Mouse (Mus musculus): ENCODE measurements around the gene Tmem63a.

DNA sequence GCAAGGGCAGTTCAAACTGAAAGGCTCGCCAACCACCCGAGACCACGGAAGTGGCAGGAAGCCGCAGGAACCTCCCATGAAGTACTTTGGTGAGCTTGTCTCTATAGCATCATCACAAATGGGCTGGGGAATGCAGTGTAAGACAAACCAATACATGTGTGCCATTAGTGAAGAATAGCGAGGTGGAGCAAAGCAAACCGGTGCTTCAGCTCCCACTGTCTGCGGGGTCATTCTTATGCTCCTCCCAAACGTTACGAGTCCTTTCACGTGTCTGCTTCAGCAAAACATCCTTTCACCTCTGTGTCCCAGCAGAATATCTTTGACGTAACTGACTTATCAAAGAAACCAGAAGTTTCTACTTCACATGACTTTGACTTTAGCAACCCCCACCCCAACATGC is 25.7 kb upstream of the Tmem63a start:
- TF ChIP-seq MYOD1 (IDR thresholded peaks at IDR 0.05; ENCODE audit: control insufficient read depth in 1 of 3, insufficient read length in 2 of 3, low read depth in 2 of 3) (no peak), POLR2A (IDR thresholded peaks at IDR 0.05; ENCODE audit: insufficient read length, low read depth) (no peak), TCF12 (IDR thresholded peaks at IDR 0.05; ENCODE audit: insufficient read depth, poor library complexity, severe bottlenecking) (no peak), CEBPB (IDR thresholded peaks at IDR 0.05; ENCODE audit: insufficient read depth, poor library complexity, severe bottlenecking) (no peak), MAX (IDR thresholded peaks at IDR 0.05; ENCODE audit: low read depth) (no peak), E2F4 (IDR thresholded peaks at IDR 0.05; ENCODE audit: insufficient read depth) (no peak), TCF3 (IDR thresholded peaks at IDR 0.05; ENCODE audit: insufficient read length, low read depth) (no peak), POLR2AphosphoS2 (IDR thresholded peaks at IDR 0.05; ENCODE audit: insufficient read length, low read depth) (no peak), USF1 (IDR thresholded peaks at IDR 0.05; ENCODE audit: low read depth) (no peak), REST (IDR thresholded peaks at IDR 0.05; ENCODE audit: insufficient read depth, insufficient read length) (no peak)

Data from myocyte (in vitro differentiated cells).